Mouse (Mus musculus): ENCODE results near the gene Snai1. TPM values are rescaled to one million over a fixed set of nuclear protein-coding genes. Genes with fewer than 3 reads are reported as not detected.

Snai1 gene
- total RNA-seq, 2 experiments from 2014 or later: 0.47 to 1.6 TPM

- intact Hi-C loops (cut with DNase I): no loop called here
These were observed 32.8 kb downstream of the Snai1 start for GRCm38 (mm10) chr2:167570815-167571214.

GRCm38 (mm10) chr2:167571442-167572220 is 33.6 kb downstream of the Snai1 start:
- no peak for DNase-seq (ENCODE audit: extremely low spot score in 1 of 2, low spot score in 2 of 2)
- intact Hi-C loops (cut with DNase I): no loop called here

More at GRCm38 (mm10) chr2:167570815-167571214, 32.8 kb downstream of the Snai1 start:
- DNase-seq (ENCODE audit: extremely low spot score in 1 of 2, low spot score in 2 of 2): no peak

GRCm38 (mm10) chr2:167574814-167575213 is 36.8 kb downstream of the Snai1 start:
- intact Hi-C loops (cut with DNase I): no loop called here
- no peak for DNase-seq (ENCODE audit: extremely low spot score in 1 of 2, low spot score in 2 of 2)

GRCm38 (mm10) chr2:167575581-167575980 is 37.6 kb downstream of the Snai1 start:
- intact Hi-C loops (cut with DNase I): no loop called here
- DNase-seq (ENCODE audit: extremely low spot score in 1 of 2, low spot score in 2 of 2): no peak

GRCm38 (mm10) chr2:167576121-167576620 is 38.2 kb downstream of the Snai1 start:
- DNase-seq (ENCODE audit: extremely low spot score in 1 of 2, low spot score in 2 of 2): no peak
- intact Hi-C loops (cut with DNase I): no loop called here

- intact Hi-C loops (cut with DNase I): no loop called here
These were observed 39.3 kb downstream of the Snai1 start for GRCm38 (mm10) chr2:167577186-167577785.

GRCm38 (mm10) chr2:167578521-167578920 is 40.5 kb downstream of the Snai1 start:
- no peak for DNase-seq (ENCODE audit: extremely low spot score in 1 of 2, low spot score in 2 of 2)
- intact Hi-C loops (cut with DNase I): no loop called here

More at GRCm38 (mm10) chr2:167577186-167577785, 39.3 kb downstream of the Snai1 start:
- DNase-seq (ENCODE audit: extremely low spot score in 1 of 2, low spot score in 2 of 2): no peak

GRCm38 (mm10) chr2:167583161-167583952 is 45.4 kb downstream of the Snai1 start:
- no peak for DNase-seq (ENCODE audit: extremely low spot score in 1 of 2, low spot score in 2 of 2)
- intact Hi-C loops (cut with DNase I): no loop called here

GRCm38 (mm10) chr2:167585273-167585672 is 47.3 kb downstream of the Snai1 start:
- DNase-seq (ENCODE audit: extremely low spot score in 1 of 2, low spot score in 2 of 2): no peak
- intact Hi-C loops (cut with DNase I): loop anchor here (5.0 kb wide), 1 partner anchor 43 kb away; no protein-coding TSS in a partner anchor

GRCm38 (mm10) chr2:167586041-167586440 is 48.0 kb downstream of the Snai1 start:
- intact Hi-C loops (cut with DNase I): loop anchor here (5.0 kb wide), 1 partner anchor 44 kb away; no protein-coding TSS in a partner anchor
- peak in 1 of 2 experiments; percentile 89 for DNase-seq (ENCODE audit: extremely low spot score in 1 of 2, low spot score in 2 of 2)

- DNase-seq (ENCODE audit: extremely low spot score in 1 of 2, low spot score in 2 of 2): peak in 1 of 2 experiments; percentile 64
- intact Hi-C loops (cut with DNase I): loop anchor here (5.0 kb wide), 1 partner anchor 45 kb away; no protein-coding TSS in a partner anchor
These were observed 49.0 kb downstream of the Snai1 start for GRCm38 (mm10) chr2:167586976-167587375.

GRCm38 (mm10) chr2:167588774-167589577 is 51.0 kb downstream of the Snai1 start:
- intact Hi-C loops (cut with DNase I): loop anchor here (5.0 kb wide), 1 partner anchor 47 kb away; no protein-coding TSS in a partner anchor
- DNase-seq (ENCODE audit: extremely low spot score in 1 of 2, low spot score in 2 of 2): peak in 1 of 2 experiments; percentile 75

Other genes with a start within 250 kb of the Snai1 start
- gene B4galt5, start 189.0 kb upstream of the Snai1 start, total RNA-seq (2021): 10 to 100 TPM; 63.0 to 70.2 TPM
- gene Slc9a8, start 116.5 kb upstream of the Snai1 start, total RNA-seq (2021): 10 to 100 TPM; 33.9 to 35.6 TPM
- gene Rnf114, start 45.5 kb upstream of the Snai1 start, total RNA-seq (2021): 10 to 100 TPM; 31.5 to 34.3 TPM
- gene Spata2, start 45.3 kb upstream of the Snai1 start, total RNA-seq (2021): 10 to 100 TPM; 68.2 to 69.8 TPM
- 100 to 1,000 TPM; 245 to 255 TPM for gene Ube2v1, start 93.9 kb downstream of the Snai1 start, total RNA-seq (2021)
- gene Gm20431, start 123.3 kb downstream of the Snai1 start, total RNA-seq (2021): 10 to 100 TPM; 47.2 to 47.5 TPM
- 10 to 100 TPM in 1 of 2 experiments, 1 to 10 TPM in 1; 7.8 to 10.0 TPM for gene Cebpb, start 150.7 kb downstream of the Snai1 start, total RNA-seq (2021)
- 10 to 100 TPM; 48.4 to 50.2 TPM for gene Tmem189, start 151.6 kb downstream of the Snai1 start, total RNA-seq (2021)